Mouse (Mus musculus): ENCODE measurements around the gene Hao1. TPM values are rescaled to one million over a fixed set of nuclear protein-coding genes. Genes with fewer than 3 reads are reported as not detected.

The Hao1 gene
- polyA plus RNA-seq (2015; fragmentation: Nextera tagmentation; extraction: Ambion mirVana), result 3.1 and 5.7 TPM in 2 replicates

DNA sequence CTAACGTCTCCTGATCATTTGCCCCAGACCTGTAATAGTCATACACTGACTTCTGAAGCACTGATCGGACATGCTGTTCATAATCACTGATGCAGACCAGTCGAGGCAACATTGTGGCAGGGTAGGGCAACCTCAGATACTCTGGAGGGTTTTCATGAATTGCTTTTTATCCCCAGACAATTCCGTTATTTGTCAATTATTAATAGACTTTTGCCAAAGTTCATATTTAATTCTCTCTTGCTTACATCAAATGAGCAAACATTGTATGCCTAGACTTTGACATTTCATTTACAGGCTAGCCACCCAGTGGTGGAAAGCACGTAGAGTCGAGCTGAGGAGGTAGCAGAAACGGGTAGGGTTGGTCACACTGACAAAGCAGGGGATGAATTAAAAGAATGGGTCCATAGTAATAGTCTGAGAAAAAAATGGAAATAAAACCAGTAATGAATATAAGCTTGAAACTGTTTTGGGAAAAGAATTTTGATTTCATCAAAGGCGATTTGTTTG is at the start of gene Hao1:
Hao1 (minus strand) TSS at position 148 of the 507 bp plus-strand sequence.

Other genes starting within 250 kb of the Hao1 start
- 14.8 and 16.4 TPM in 2 replicates for gene Tmx4, start 89.8 kb upstream of the Hao1 start, polyA plus RNA-seq (2015; fragmentation: Nextera tagmentation; extraction: Ambion mirVana)
- 14.2 and 40.8 TPM in 2 replicates for gene Plcb1, start 231.7 kb upstream of the Hao1 start, polyA plus RNA-seq (2015; fragmentation: Nextera tagmentation; extraction: Ambion mirVana)

Measured in adrenal gland, postnatal 0 days (tissue).